Mouse (Mus musculus) hindbrain, embryonic 16.5 days (tissue): ENCODE measurements around the gene Ppp2r5a. TPM values are rescaled to one million over a fixed set of nuclear protein-coding genes. Genes with fewer than 3 reads are reported as not detected.

Experiments
- polyA plus RNA-seq: library from polyadenylated mRNA; unstranded; fragments of >200 nt; fragmentation: Nextera tagmentation; extraction: Ambion mirVana; gene quantifications from 2 replicates; pipeline ENCODE4 v1.2.1, GENCODE M21; 2015

Gene Ppp2r5a
- polyA plus RNA-seq, 1 experiment from 2014 or later: 6.3 TPM

Other genes starting within 250 kb of the Ppp2r5a start
- gene Fam71a, start 238.5 kb downstream of the Ppp2r5a start, polyA plus RNA-seq: not detected in 2 replicates
- gene Atf3, start 185.2 kb downstream of the Ppp2r5a start, polyA plus RNA-seq: 1.7 and 2.1 TPM in 2 replicates
- 141 and 149 TPM in 2 replicates for gene Nenf, start 85.1 kb downstream of the Ppp2r5a start, polyA plus RNA-seq
- gene Tmem206, start 77.4 kb downstream of the Ppp2r5a start, polyA plus RNA-seq: 33.1 and 35.1 TPM in 2 replicates
- 7.1 and 10.0 TPM in 2 replicates for gene Dtl, start 172.3 kb upstream of the Ppp2r5a start, polyA plus RNA-seq
- 26.7 and 35.7 TPM in 2 replicates for gene Ints7, start 172.4 kb upstream of the Ppp2r5a start, polyA plus RNA-seq